Mouse (Mus musculus): ENCODE results near the gene Kif3b. TPM values are rescaled to one million over a fixed set of nuclear protein-coding genes. Genes with fewer than 3 reads are reported as not detected.
A peak's percentile ranks its signal among the peaks of the same experiment; 100 is the strongest.

Kif3b gene
- polyA plus RNA-seq, 1 experiment, result 5.6 TPM

GRCm38 (mm10) chr2:153309106-153309505 lies 17.9 kb downstream of the Kif3b start:
- TF ChIP-seq CTCF (IDR thresholded peaks at IDR 0.05; ENCODE audit: extremely low read depth, insufficient read depth, insufficient read length, insufficient replicate concordance), result no peak
- no peak for TF ChIP-seq POLR2A (IDR thresholded peaks at IDR 0.05; ENCODE audit: low read depth, low read length)
- Histone ChIP-seq H3K4me3 (ENCODE audit: extremely low read depth, insufficient read depth, insufficient read length) (no peak overlapping the region), H3K27me3 (ENCODE audit: control insufficient read depth, insufficient read depth, low read length) (no peaks in the 10 kb centered on the region), H3K27ac (ENCODE audit: insufficient read depth, low read length) (no peak overlapping the region), H3K36me3 (ENCODE audit: control insufficient read depth, insufficient read depth, low read length) (no peaks in the 10 kb centered on the region), H3K4me1 (ENCODE audit: control insufficient read depth, insufficient read depth, insufficient read length) (no peaks in the 10 kb centered on the region)
- WGBS, result 76% methylated on average over 8 of the region's 8 CpGs
- no peak for DNase-seq (ENCODE audit: low read depth in 1 of 2, low spot score in 2 of 2)

DNA sequence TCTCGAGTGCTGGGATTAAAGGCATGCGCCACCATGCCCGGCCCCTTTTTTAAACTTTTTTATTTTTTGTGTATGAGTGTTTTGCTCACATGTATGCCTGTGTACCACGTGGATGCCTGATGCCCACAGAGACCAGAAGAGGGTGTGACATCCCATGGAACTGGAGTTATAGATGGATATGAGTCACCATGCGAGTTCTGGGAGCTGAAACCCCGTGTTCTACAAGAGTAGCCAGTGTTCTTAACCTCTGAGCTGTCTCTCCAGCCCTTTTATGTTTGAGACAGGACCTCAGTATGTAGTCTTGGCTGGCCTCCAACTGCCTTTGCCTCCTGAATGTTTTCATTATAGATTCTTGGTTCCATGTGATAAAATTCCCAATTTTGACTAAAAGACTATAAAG lies 19.0 kb downstream of the Kif3b start:
- no peaks in the 10 kb centered on the region for H3K36me3 ChIP-seq (ENCODE audit: control insufficient read depth, insufficient read depth, low read length)
- DNase-seq (ENCODE audit: low read depth in 1 of 2, low spot score in 2 of 2), result no peak
- H3K27me3 ChIP-seq (ENCODE audit: control insufficient read depth, insufficient read depth, low read length), result no peaks in the 10 kb centered on the region
- H3K4me3 ChIP-seq (ENCODE audit: extremely low read depth, insufficient read depth, insufficient read length), result no peak overlapping the region
- no peak for TF ChIP-seq CTCF (IDR thresholded peaks at IDR 0.05; ENCODE audit: extremely low read depth, insufficient read depth, insufficient read length, insufficient replicate concordance)
- TF ChIP-seq POLR2A (IDR thresholded peaks at IDR 0.05; ENCODE audit: low read depth, low read length), result no peak
- 88% methylated on average over 6 of the region's 6 CpGs for WGBS
- no peak overlapping the region for H3K27ac ChIP-seq (ENCODE audit: insufficient read depth, low read length)
- H3K4me1 ChIP-seq (ENCODE audit: control insufficient read depth, insufficient read depth, insufficient read length), result no peaks in the 10 kb centered on the region

DNA sequence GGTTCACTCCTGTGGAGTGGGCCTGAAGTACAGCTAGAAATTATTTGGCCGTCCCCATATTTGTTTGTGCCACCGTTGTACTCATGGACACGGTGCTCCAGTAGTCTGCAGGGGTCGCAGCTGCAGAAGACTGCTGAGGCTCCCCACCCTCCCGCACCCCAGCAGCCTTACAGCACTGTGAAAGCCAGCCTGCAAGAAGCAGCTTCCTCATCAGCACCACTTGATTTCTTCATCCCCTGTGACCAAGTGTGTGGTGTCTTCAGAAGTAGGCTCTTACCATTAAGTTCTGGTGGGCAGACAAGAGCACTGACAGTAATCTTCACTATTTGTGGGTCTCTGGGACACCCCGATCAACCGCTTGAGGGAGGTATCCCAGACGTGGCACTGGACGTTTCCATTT lies 21.7 kb downstream of the Kif3b start:
- TF ChIP-seq CTCF (IDR thresholded peaks at IDR 0.05; ENCODE audit: extremely low read depth, insufficient read depth, insufficient read length, insufficient replicate concordance), result no peak
- TF ChIP-seq POLR2A (IDR thresholded peaks at IDR 0.05; ENCODE audit: low read depth, low read length), result no peak

DNA sequence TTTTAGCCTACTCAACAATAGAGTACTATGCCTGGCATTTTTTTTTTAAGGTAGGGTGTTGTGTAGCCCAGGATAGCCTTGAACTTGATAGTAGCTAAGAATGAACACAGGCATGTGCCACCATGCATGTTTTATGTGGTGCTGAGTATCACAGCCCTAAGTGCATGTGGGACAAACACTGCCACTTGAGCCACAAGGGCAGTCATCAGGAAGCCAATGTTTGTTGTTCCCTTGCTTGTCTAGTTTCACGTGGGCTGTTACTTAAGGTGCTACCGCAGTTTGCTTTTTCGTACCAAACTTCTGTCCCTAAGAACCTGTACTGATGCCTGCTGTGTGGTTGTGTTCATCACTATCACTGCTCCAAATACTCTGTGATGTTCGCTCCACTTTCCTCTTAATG lies 27.2 kb downstream of the Kif3b start:
- H3K4me1 ChIP-seq (ENCODE audit: control insufficient read depth, insufficient read depth, insufficient read length), result peaks cover 7% of the 10 kb centered on the region; the same call in 1 of the 2 replicates
- H3K4me3 ChIP-seq (ENCODE audit: extremely low read depth, insufficient read depth, insufficient read length), result no peak overlapping the region
- 85% methylated on average over 4 of the region's 4 CpGs for WGBS
- peaks cover 9% of the 10 kb centered on the region for H3K36me3 ChIP-seq (ENCODE audit: control insufficient read depth, insufficient read depth, low read length)
- DNase-seq (ENCODE audit: low read depth in 1 of 2, low spot score in 2 of 2), result no peak
- no peak overlapping the region for H3K27ac ChIP-seq (ENCODE audit: insufficient read depth, low read length)
- TF ChIP-seq CTCF (IDR thresholded peaks at IDR 0.05; ENCODE audit: extremely low read depth, insufficient read depth, insufficient read length, insufficient replicate concordance) (no peak), POLR2A (IDR thresholded peaks at IDR 0.05; ENCODE audit: low read depth, low read length) (no peak)
- H3K27me3 ChIP-seq (ENCODE audit: control insufficient read depth, insufficient read depth, low read length), result no peaks in the 10 kb centered on the region

More for the DNA sequence above, 21.7 kb downstream of the Kif3b start:
- no peak overlapping the region for H3K4me3 ChIP-seq (ENCODE audit: extremely low read depth, insufficient read depth, insufficient read length)
- H3K27ac ChIP-seq (ENCODE audit: insufficient read depth, low read length), result no peak overlapping the region
- no peak for DNase-seq (ENCODE audit: low read depth in 1 of 2, low spot score in 2 of 2)
- no peaks in the 10 kb centered on the region; the same call in none of the 2 replicates for H3K36me3 ChIP-seq (ENCODE audit: control insufficient read depth, insufficient read depth, low read length)
- no peaks in the 10 kb centered on the region for H3K4me1 ChIP-seq (ENCODE audit: control insufficient read depth, insufficient read depth, insufficient read length)
- WGBS, result 82% methylated on average over 9 of the region's 9 CpGs
- H3K27me3 ChIP-seq (ENCODE audit: control insufficient read depth, insufficient read depth, low read length), result no peaks in the 10 kb centered on the region

DNA sequence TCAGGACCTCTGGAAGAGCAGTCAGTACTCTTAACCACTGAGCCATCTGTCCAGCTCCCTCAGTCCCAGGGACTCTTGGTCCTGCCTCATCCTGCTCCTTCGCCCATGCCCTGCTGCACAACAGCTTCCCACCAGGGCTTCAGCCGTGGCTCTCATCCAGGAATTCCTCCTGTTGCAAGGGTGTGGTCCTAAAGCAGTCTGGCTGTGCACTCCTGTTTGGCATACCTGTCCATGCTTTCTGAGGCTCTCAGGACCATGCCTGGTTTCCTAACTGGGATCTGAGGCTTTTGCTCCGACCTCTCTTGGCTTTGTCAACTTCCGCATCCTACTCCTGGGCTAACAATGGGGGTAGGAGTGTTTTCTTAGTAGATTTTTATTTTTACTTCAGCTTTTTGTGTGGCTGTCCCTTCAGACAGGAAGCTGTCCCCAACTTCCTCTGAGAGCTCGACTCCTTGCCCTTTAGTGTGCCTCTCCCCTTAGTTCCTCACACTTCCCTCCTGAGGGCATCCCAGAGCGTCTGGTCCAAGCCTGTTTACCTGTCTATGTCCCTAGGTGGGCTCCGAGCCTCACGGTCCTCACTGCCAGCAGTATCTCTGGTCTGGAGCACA lies 27.9 kb downstream of the Kif3b start:
- 34% methylated on average over 8 of the region's 8 CpGs for WGBS
- Histone ChIP-seq H3K27ac (ENCODE audit: insufficient read depth, low read length) (peak overlapping the region; percentile 65), H3K36me3 (ENCODE audit: control insufficient read depth, insufficient read depth, low read length) (peaks cover 9% of the 10 kb centered on the region), H3K4me3 (ENCODE audit: extremely low read depth, insufficient read depth, insufficient read length) (no peak overlapping the region), H3K4me1 (ENCODE audit: control insufficient read depth, insufficient read depth, insufficient read length) (peaks cover 7% of the 10 kb centered on the region; the same call in 1 of the 2 replicates), H3K27me3 (ENCODE audit: control insufficient read depth, insufficient read depth, low read length) (no peaks in the 10 kb centered on the region)
- TF ChIP-seq POLR2A (IDR thresholded peaks at IDR 0.05; ENCODE audit: low read depth, low read length) (no peak), CTCF (IDR thresholded peaks at IDR 0.05; ENCODE audit: extremely low read depth, insufficient read depth, insufficient read length, insufficient replicate concordance) (no peak)
- DNase-seq (ENCODE audit: low read depth in 1 of 2, low spot score in 2 of 2), result no peak

GRCm38 (mm10) chr2:153325706-153326376 lies 34.6 kb downstream of the Kif3b start:
- Histone ChIP-seq H3K4me1 (ENCODE audit: control insufficient read depth, insufficient read depth, insufficient read length) (peaks cover 2% of the 10 kb centered on the region; the same call in 1 of the 2 replicates), H3K27me3 (ENCODE audit: control insufficient read depth, insufficient read depth, low read length) (no peaks in the 10 kb centered on the region), H3K4me3 (ENCODE audit: extremely low read depth, insufficient read depth, insufficient read length) (no peak overlapping the region), H3K36me3 (ENCODE audit: control insufficient read depth, insufficient read depth, low read length) (peaks cover 12% of the 10 kb centered on the region), H3K27ac (ENCODE audit: insufficient read depth, low read length) (peak overlapping the region; percentile 7; the same call in 1 of the 2 replicates)
- TF ChIP-seq CTCF (IDR thresholded peaks at IDR 0.05; ENCODE audit: extremely low read depth, insufficient read depth, insufficient read length, insufficient replicate concordance) (no peak), POLR2A (IDR thresholded peaks at IDR 0.05; ENCODE audit: low read depth, low read length) (no peak)
- WGBS, result 47% methylated on average over 9 of the region's 9 CpGs
- no peak for DNase-seq (ENCODE audit: low read depth in 1 of 2, low spot score in 2 of 2)

DNA sequence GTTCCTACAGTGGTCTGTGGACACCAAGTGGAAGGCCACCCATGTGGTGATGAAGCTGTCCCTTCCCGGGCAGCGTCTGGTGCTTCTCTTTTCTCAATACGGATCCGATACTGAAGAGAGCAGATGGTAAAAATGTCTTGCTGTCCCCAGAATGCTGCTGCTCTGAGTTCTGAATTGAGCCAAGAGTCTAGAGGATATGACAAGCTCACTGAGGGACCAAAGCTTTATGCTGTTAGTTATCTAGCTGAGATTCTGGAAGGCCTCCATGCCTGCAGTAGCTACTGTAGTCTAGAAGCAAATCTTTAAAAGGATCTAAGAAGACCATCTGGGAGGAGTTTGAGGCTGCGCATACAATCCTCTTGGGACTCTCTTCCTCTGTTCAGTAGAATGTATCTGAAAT lies 41.1 kb downstream of the Kif3b start:
- DNase-seq (ENCODE audit: low read depth in 1 of 2, low spot score in 2 of 2), result no peak
- Histone ChIP-seq H3K4me3 (ENCODE audit: extremely low read depth, insufficient read depth, insufficient read length) (no peak overlapping the region), H3K27ac (ENCODE audit: insufficient read depth, low read length) (no peak overlapping the region), H3K4me1 (ENCODE audit: control insufficient read depth, insufficient read depth, insufficient read length) (peaks cover 12% of the 10 kb centered on the region; the same call in 1 of the 2 replicates), H3K27me3 (ENCODE audit: control insufficient read depth, insufficient read depth, low read length) (no peaks in the 10 kb centered on the region), H3K36me3 (ENCODE audit: control insufficient read depth, insufficient read depth, low read length) (peaks cover 7% of the 10 kb centered on the region)
- TF ChIP-seq CTCF (IDR thresholded peaks at IDR 0.05; ENCODE audit: extremely low read depth, insufficient read depth, insufficient read length, insufficient replicate concordance), result no peak
- no peak for TF ChIP-seq POLR2A (IDR thresholded peaks at IDR 0.05; ENCODE audit: low read depth, low read length)
- WGBS, result 80% methylated on average over 5 of the region's 5 CpGs

All from spleen, adult 2 months (tissue).